Mouse (Mus musculus): Measurements from ENCODE around the gene Pdzrn4. TPM values are rescaled to one million over a fixed set of nuclear protein-coding genes. Genes with fewer than 3 reads are reported as not detected.

The Pdzrn4 gene
- polyA plus RNA-seq, 1 experiment, result not detected

DNA sequence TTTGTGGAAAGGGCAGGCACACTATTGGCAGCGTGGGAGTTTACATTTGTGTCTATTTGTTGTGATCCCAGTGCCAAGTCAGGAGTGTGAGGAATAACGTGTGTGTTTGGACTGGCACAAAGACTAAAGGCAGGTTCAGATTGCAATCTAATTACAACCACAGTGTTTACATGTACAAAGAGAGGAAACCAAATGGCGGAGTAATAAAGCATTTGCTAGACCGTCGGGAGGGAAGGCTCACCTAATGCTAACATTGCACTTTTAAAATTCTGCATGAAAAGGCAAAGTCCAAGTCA, 174.5 kb downstream of the Pdzrn4 start:
- TF ChIP-seq FLI1 (IDR thresholded peaks at IDR 0.05; ENCODE audit: low read length) (no peak), GATA1 (IDR thresholded peaks at IDR 0.05; ENCODE audit: borderline replicate concordance, low read length) (no peak)
- H3K36me3 ChIP-seq (replicated peaks; ENCODE audit: low read length), result no peaks in the 10 kb centered on the region
- no peaks in the 10 kb centered on the region for H3K27me3 ChIP-seq (replicated peaks)
- H3K4me3 ChIP-seq (replicated peaks), result no peak overlapping the region
- peaks cover 5% of the 10 kb centered on the region; the same call in 1 of the 2 replicates for H3K9me3 ChIP-seq
- H3K4me1 ChIP-seq, result no peaks in the 10 kb centered on the region

DNA sequence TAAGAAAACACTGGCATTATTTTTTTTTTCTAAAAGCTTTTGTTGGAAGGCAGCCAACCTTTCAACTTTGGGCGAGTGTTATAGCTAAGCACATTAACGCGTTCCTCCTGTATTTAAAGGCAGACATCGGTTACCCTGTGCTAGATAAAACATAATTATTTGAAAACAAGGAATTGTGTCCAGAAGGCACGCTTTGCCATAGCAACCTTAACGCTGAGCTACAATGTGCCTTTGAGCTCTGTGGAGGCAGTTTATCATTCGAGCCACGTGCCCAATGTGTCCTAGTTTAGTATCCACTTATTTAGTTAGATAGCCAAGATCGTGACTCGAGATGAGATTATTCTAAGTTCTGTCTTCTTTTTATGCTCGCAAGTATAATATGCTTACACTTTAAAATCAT, 180.8 kb downstream of the Pdzrn4 start:
- Histone ChIP-seq H3K4me1 (no peaks in the 10 kb centered on the region), H3K36me3 (replicated peaks; ENCODE audit: low read length) (no peaks in the 10 kb centered on the region), H3K4me3 (replicated peaks) (no peak overlapping the region), H3K27me3 (replicated peaks) (no peaks in the 10 kb centered on the region), H3K9me3 (no peaks in the 10 kb centered on the region)
- TF ChIP-seq FLI1 (IDR thresholded peaks at IDR 0.05; ENCODE audit: low read length), result no peak

DNA sequence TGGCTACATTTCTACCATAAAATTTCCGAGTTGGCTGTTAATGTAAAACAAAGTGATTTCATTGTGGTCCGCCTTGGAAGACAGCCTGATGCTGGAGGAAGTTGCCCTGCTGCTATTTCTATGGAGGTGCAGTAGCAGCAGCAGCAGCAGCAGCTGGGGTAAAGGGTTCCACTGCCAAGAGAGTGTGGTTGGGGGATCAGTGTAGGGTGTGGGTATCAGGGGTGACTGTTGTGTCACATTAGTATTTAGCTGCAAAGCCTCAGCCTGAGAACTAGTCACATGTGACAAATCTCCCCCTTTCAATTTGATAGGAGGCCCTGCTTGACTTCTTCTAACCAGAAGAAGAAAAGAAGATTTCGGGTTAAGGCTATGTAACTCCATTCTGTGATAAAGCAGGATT, 183.5 kb downstream of the Pdzrn4 start:
- H3K9me3 ChIP-seq, result no peaks in the 10 kb centered on the region

GRCm38 (mm10) chr15:92580742-92581383, 184.2 kb downstream of the Pdzrn4 start:
- no peaks in the 10 kb centered on the region for H3K9me3 ChIP-seq
- H3K4me1 ChIP-seq, result no peaks in the 10 kb centered on the region
- no peaks in the 10 kb centered on the region for H3K27me3 ChIP-seq (replicated peaks)
- no peak overlapping the region for H3K4me3 ChIP-seq (replicated peaks)
- no peak for TF ChIP-seq GATA1 (IDR thresholded peaks at IDR 0.05; ENCODE audit: borderline replicate concordance, low read length)
- no peak for TF ChIP-seq FLI1 (IDR thresholded peaks at IDR 0.05; ENCODE audit: low read length)
- H3K36me3 ChIP-seq (replicated peaks; ENCODE audit: low read length), result no peaks in the 10 kb centered on the region

More for the DNA sequence above, 183.5 kb downstream of the Pdzrn4 start:
- no peaks in the 10 kb centered on the region for H3K27me3 ChIP-seq (replicated peaks)
- H3K4me3 ChIP-seq (replicated peaks), result no peak overlapping the region
- H3K4me1 ChIP-seq, result no peaks in the 10 kb centered on the region
- H3K36me3 ChIP-seq (replicated peaks; ENCODE audit: low read length), result no peaks in the 10 kb centered on the region
- no peak for TF ChIP-seq FLI1 (IDR thresholded peaks at IDR 0.05; ENCODE audit: low read length)
- no peak for TF ChIP-seq GATA1 (IDR thresholded peaks at IDR 0.05; ENCODE audit: borderline replicate concordance, low read length)

GRCm38 (mm10) chr15:92584357-92585138, 187.9 kb downstream of the Pdzrn4 start:
- TF ChIP-seq GATA1 (IDR thresholded peaks at IDR 0.05; ENCODE audit: borderline replicate concordance, low read length) (no peak), FLI1 (IDR thresholded peaks at IDR 0.05; ENCODE audit: low read length) (no peak)
- Histone ChIP-seq H3K4me1 (no peaks in the 10 kb centered on the region), H3K36me3 (replicated peaks; ENCODE audit: low read length) (no peaks in the 10 kb centered on the region), H3K4me3 (replicated peaks) (no peak overlapping the region), H3K9me3 (no peaks in the 10 kb centered on the region), H3K27me3 (replicated peaks) (no peaks in the 10 kb centered on the region)

DNA sequence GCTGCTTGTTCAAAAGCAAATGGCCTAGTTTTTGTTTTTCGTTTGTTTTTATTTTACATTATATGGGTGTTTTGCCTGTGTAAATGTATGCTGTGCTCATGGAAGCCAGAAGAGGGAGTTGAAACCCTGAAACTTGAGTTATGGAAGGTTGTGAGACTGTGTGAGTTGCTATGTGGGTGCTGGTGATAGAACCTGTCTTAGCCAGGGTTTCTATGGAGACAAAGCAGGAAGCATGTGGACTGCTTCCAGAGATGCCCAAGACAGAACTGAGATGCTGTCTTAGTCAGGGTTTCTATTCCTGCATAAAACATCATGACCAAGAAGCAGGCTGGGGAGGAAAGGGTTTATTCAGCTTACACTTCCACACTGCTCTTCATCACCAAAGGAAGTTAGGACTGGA, 190.8 kb downstream of the Pdzrn4 start:
- H3K4me3 ChIP-seq (replicated peaks), result no peak overlapping the region
- H3K9me3 ChIP-seq, result peaks cover 5% of the 10 kb centered on the region; the same call in 1 of the 2 replicates
- no peaks in the 10 kb centered on the region for H3K4me1 ChIP-seq
- H3K36me3 ChIP-seq (replicated peaks; ENCODE audit: low read length), result no peaks in the 10 kb centered on the region
- no peak for TF ChIP-seq GATA1 (IDR thresholded peaks at IDR 0.05; ENCODE audit: borderline replicate concordance, low read length)
- TF ChIP-seq FLI1 (IDR thresholded peaks at IDR 0.05; ENCODE audit: low read length), result no peak
- no peaks in the 10 kb centered on the region for H3K27me3 ChIP-seq (replicated peaks)

GRCm38 (mm10) chr15:92594721-92595120, 198.0 kb downstream of the Pdzrn4 start:
- TF ChIP-seq FLI1 (IDR thresholded peaks at IDR 0.05; ENCODE audit: low read length) (no peak), GATA1 (IDR thresholded peaks at IDR 0.05; ENCODE audit: borderline replicate concordance, low read length) (no peak)
- Histone ChIP-seq H3K9me3 (peaks cover 5% of the 10 kb centered on the region; the same call in 1 of the 2 replicates), H3K4me1 (no peaks in the 10 kb centered on the region), H3K36me3 (replicated peaks; ENCODE audit: low read length) (no peaks in the 10 kb centered on the region), H3K27me3 (replicated peaks) (peaks cover 7% of the 10 kb centered on the region), H3K4me3 (replicated peaks) (no peak overlapping the region)

GRCm38 (mm10) chr15:92597011-92597780, 200.5 kb downstream of the Pdzrn4 start:
- H3K36me3 ChIP-seq (replicated peaks; ENCODE audit: low read length), result no peaks in the 10 kb centered on the region
- H3K9me3 ChIP-seq, result no peaks in the 10 kb centered on the region
- H3K27me3 ChIP-seq (replicated peaks), result peaks cover 7% of the 10 kb centered on the region
- H3K4me3 ChIP-seq (replicated peaks), result peak overlapping the region; percentile 14
- TF ChIP-seq GATA1 (IDR thresholded peaks at IDR 0.05; ENCODE audit: borderline replicate concordance, low read length) (no peak), FLI1 (IDR thresholded peaks at IDR 0.05; ENCODE audit: low read length) (no peak)
- no peaks in the 10 kb centered on the region for H3K4me1 ChIP-seq

DNA sequence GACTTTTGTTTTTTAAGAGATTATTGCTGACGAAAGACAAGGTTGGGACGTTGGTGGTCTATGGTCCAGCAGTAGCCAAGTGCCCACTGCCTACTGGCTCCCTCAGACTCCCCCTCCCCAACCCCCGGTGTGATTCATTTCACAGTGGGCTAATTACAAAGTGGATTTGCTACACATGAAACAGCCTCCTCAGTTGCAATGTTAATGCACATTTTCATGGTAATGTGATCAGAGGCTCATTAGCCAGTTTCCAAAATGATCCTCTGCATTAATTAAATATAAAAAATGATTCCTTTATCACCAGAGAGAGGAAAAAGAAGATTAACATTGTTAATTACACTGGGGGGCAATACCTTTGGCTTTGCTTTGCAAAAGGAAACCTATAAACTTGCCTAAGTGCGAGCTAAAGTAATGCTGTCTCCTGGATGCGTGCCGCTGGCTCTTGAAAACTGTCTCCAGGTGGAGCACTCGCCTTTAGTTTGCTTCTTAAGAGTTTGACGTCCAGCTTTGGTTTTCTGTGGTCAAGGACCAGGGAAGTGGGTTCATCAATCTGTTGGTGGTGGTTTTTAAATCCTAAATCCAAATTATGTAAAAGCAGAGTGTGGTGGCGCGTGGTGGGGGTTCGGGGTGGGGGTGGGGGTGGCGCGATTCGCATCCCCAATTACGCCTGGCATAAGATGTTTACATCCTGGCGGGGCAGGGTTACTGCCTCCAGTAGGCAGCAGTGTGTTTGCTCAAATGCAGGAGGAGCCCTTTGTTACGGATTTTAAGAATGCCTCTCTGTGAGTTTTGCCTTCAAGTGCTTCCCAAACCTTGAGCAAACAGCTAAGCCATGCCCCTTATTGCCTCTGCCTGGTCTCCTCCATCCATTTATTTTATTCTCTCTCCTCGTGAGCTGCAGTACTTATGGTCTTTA, 202.0 kb downstream of the Pdzrn4 start:
- Histone ChIP-seq H3K4me1 (no peaks in the 10 kb centered on the region), H3K9me3 (peaks cover 2% of the 10 kb centered on the region; the same call in 1 of the 2 replicates), H3K27me3 (replicated peaks) (peaks cover 7% of the 10 kb centered on the region), H3K36me3 (replicated peaks; ENCODE audit: low read length) (no peaks in the 10 kb centered on the region), H3K4me3 (replicated peaks) (no peak overlapping the region)
- TF ChIP-seq GATA1 (IDR thresholded peaks at IDR 0.05; ENCODE audit: borderline replicate concordance, low read length), result no peak
- TF ChIP-seq FLI1 (IDR thresholded peaks at IDR 0.05; ENCODE audit: low read length), result no peak

Measured in megakaryocyte, embryonic 14.5 days (primary cell).